Mouse (Mus musculus): ENCODE measurements around the gene St6galnac3.

- TF ChIP-seq CTCF (IDR thresholded peaks at IDR 0.05; ENCODE audit: borderline replicate concordance, extremely low read depth, insufficient read depth, insufficient read length) (no peak), POLR2A (IDR thresholded peaks at IDR 0.05; ENCODE audit: borderline replicate concordance, extremely low read depth, insufficient read depth, insufficient read length, poor library complexity, severe bottlenecking) (no peak)
Observed at GRCm38 (mm10) chr3:153489718-153490117, 235.3 kb downstream of the St6galnac3 start.
